Mouse (Mus musculus) neural tube, postnatal 0 days (tissue): Measurements from ENCODE around the gene Arap2. TPM values are rescaled to one million over a fixed set of nuclear protein-coding genes. Genes with fewer than 3 reads are reported as not detected.

ENCODE experiments used
- polyA plus RNA-seq: library from polyadenylated mRNA; unstranded; fragments of >200 nt; fragmentation: Nextera tagmentation; extraction: Ambion mirVana; gene quantifications from 2 replicates; pipeline ENCODE4 v1.2.1, GENCODE M21; 2015

Arap2 gene
- polyA plus RNA-seq, result 14.5 and 15.3 TPM in 2 replicates

DNA sequence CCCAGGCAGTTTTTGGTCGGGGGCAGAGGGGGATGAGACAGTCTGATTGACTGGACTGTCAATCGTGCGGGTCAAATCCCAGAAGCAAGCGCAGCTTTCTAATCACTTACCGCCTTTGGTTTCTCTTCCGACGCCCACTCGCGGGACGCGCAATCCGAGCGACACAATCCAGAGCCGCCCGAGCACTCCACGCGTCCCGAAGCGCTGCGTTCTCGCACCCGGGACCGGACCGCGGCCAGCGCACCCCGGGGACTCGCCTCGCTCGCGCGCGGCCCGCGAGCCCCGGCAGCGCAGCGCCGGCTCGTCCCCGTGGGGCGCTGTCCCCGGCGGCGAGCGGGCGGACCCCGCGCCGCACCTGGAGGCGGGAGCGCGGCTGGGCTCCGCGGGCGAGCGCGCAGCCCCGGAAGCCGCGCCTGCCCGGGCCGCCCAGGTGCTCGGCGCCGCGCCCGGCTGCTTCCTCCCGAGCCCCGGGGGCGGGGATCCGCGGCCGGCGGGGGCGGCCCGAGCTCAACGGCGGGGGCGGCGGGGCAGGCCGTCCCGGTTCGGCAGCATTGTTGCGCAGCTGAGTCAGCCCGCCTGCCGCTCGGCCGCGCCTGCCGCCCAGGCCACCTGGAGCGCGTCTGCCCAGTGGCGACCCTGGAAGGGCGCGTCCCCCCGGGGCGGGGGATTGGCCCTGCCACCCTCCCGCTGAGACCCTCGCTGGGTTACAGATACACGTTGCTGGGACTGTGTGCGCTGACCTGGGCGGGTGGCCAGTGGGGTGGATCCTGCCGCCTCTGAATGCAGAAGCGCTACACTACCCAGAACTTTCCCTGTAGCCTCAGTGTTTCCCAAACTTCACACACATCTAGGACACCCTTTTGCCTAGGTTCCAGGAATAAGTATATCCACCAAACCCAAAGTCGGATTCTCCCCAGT, at the start of gene Arap2:
Gene Arap2 (minus strand): TSS at position 376 of the 918 bp plus-strand sequence.

GRCm38 (mm10) chr5:62813402-62814071, 47.6 kb upstream of the Arap2 start, which contains the start of gene Dthd1:
Gene Dthd1, plus strand, starts transcription at chr5:62813823.

Other genes starting within 250 kb of the Arap2 start
- not detected in 2 replicates for gene Dthd1, start 47.7 kb upstream of the Arap2 start, polyA plus RNA-seq